Mouse (Mus musculus): ENCODE measurements around the gene Mpp1. TPM values are rescaled to one million over a fixed set of nuclear protein-coding genes. Genes with fewer than 3 reads are reported as not detected.

Gene Mpp1
- polyA plus RNA-seq, 1 experiment: 74.2 TPM

DNA sequence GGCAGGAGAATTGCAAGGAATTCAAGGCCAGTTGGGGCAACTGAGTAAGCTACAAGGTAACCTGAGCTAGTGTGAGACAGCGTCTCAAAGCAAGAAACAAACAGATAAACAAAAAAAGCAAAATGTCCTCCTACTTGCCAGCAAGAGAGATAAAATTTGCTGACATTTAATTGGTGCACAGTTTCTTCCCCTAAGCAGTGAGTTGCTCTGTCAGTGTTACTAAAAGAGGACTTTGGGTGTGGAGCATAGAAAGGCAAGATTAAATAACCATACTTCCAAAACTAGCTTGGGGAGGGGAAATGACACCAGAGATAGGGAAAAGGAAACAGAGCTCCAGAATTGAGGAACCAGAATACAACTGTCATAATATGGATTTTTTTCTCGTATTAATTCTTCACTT lies 1.3 kb downstream of the Mpp1 start:
- Histone ChIP-seq H3K4me3 (replicated peaks; ENCODE audit: extremely low read depth, low read depth, low read length) (no peak overlapping the region), H3K4me1 (ENCODE audit: control insufficient read depth, insufficient read depth, low read length) (peaks cover 2% of the 10 kb centered on the region; the same call in 1 of the 2 replicates)
- no peak for DNase-seq
- TF ChIP-seq POLR2A (IDR thresholded peaks at IDR 0.05; ENCODE audit: borderline replicate concordance, extremely low read depth, low read depth, low read length): no peak
- no peak for TF ChIP-seq CTCF (IDR thresholded peaks at IDR 0.05; ENCODE audit: insufficient read depth, low read length)
- WGBS: 29% methylated on average over 2 of the region's 2 CpGs

DNA sequence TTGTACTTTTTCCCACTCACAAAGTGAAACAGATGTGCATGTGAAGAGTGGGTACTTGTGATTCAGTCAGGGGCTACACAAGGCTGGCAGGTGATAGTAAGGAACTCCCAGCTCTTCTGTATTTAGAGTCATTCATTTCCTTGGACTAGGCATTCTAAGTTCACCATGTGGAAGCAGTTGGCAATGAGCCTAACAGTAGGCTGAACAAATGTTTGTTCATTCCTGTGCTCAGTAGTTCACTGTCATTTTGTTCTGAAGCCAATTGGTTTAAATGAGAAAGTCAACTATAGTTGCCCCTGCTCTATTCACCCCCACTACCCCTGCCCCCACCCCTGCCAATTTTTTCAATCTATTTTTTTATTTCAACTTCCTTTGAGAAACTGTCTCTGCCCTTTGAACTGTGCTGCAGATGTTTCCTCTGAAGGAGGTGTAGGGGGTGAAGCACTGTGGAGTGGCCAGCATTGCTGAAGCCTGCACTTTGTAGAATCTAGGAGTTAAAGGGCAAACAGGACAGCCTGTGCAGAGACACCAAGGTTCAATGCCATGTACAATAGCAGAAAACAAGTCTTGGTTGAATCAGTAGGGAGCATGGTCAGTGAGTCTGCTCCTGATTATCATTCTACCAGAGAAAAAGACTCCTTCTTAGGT lies 2.4 kb downstream of the Mpp1 start:
- DNase-seq: peak; percentile 10
- no peak overlapping the region for H3K4me3 ChIP-seq (replicated peaks; ENCODE audit: extremely low read depth, low read depth, low read length)

DNA sequence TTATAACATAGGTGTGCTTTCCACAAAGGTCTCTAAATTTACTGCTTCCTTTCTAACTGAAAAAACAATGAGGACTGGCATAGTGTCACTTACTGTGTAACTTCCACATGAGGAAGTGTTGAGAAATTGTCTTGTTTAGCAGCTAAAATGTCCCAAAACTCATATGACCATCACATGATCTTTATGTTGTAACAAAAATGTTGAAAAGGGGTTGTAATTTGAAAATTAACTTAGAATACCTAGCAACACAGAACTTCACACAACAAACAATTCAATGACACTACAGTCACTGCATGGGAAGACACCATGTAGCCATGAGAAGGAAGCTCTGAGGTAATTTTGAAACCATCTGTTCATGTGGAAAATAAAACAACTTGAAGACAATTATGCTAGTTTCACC lies 3.9 kb downstream of the Mpp1 start:
- TF ChIP-seq POLR2A (IDR thresholded peaks at IDR 0.05; ENCODE audit: borderline replicate concordance, extremely low read depth, low read depth, low read length): no peak
- Histone ChIP-seq H3K4me3 (replicated peaks; ENCODE audit: extremely low read depth, low read depth, low read length) (no peak overlapping the region), H3K4me1 (ENCODE audit: control insufficient read depth, insufficient read depth, low read length) (peaks cover 2% of the 10 kb centered on the region; the same call in 1 of the 2 replicates)
- DNase-seq: no peak

More for the DNA sequence above, 2.4 kb downstream of the Mpp1 start:
- TF ChIP-seq CTCF (IDR thresholded peaks at IDR 0.05; ENCODE audit: insufficient read depth, low read length) (no peak), POLR2A (IDR thresholded peaks at IDR 0.05; ENCODE audit: borderline replicate concordance, extremely low read depth, low read depth, low read length) (no peak)
- H3K4me1 ChIP-seq (ENCODE audit: control insufficient read depth, insufficient read depth, low read length): peaks cover 2% of the 10 kb centered on the region; the same call in 1 of the 2 replicates

DNA sequence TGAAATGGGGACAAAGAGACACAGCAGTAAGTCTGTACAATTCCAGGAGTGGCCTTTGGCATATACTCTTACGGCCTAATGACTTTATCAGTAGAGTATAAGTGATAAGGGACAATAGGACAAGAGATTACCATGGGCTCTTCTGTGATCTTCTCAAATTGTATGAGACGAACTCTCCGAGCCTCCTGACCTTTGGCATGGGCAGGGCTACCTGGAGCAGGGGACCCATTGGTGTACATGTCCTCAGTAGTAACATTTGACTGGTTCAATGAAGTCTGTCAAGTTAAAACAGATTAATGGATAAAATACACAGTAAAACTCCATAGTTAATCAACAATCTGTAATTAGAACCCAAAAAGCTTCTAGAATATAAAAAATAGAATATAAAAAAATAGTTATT lies 5.2 kb downstream of the Mpp1 start:
- TF ChIP-seq CTCF (IDR thresholded peaks at IDR 0.05; ENCODE audit: insufficient read depth, low read length) (no peak), POLR2A (IDR thresholded peaks at IDR 0.05; ENCODE audit: borderline replicate concordance, extremely low read depth, low read depth, low read length) (no peak)
- no peak for DNase-seq
- Histone ChIP-seq H3K4me1 (ENCODE audit: control insufficient read depth, insufficient read depth, low read length) (peaks cover 2% of the 10 kb centered on the region; the same call in 1 of the 2 replicates), H3K4me3 (replicated peaks; ENCODE audit: extremely low read depth, low read depth, low read length) (no peak overlapping the region)
- WGBS: 89% methylated on average over 3 of the region's 3 CpGs

DNA sequence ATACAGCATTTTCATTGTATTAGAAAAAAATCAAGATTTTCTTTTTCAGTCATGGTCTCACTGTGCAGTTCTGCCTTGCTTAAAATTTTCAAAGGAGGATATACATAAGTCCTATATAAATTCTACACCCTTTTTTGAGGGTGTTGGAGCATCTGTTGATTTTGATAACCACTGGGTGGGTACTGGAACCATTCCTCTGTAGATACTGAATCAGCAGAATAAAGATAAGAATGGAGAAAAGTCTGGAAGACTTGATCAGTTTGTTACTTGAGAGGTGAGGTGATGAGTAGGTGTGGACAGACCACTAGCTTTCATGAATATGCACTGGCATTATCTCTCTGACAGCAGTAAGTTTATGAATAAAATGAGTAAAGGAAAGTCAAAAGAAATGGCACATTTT lies 15.3 kb downstream of the Mpp1 start:
- no peak overlapping the region for H3K4me3 ChIP-seq (replicated peaks; ENCODE audit: extremely low read depth, low read depth, low read length)
- no peaks in the 10 kb centered on the region for H3K4me1 ChIP-seq (ENCODE audit: control insufficient read depth, insufficient read depth, low read length)
- TF ChIP-seq CTCF (IDR thresholded peaks at IDR 0.05; ENCODE audit: insufficient read depth, low read length) (no peak), POLR2A (IDR thresholded peaks at IDR 0.05; ENCODE audit: borderline replicate concordance, extremely low read depth, low read depth, low read length) (no peak)
- DNase-seq: no peak

DNA sequence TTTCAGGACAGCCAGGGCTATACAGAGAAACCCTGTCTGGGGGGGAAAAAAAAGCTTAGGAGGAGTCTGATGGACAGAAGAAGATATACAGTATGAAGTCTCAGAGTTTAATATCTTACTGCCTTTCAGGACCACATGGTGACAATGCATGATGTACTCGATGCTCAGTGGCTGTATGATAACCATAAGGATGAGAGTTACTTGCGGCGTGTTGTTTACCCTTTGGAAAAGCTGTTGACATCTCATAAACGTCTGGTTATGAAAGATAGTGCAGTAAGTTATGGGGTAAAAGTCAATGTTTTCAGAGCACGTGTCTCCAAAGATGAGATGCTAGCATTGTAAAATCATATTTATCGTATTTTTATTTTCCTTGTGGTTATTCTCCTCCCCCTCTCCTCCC lies 28.5 kb downstream of the Mpp1 start:
- Histone ChIP-seq H3K4me1 (ENCODE audit: control insufficient read depth, insufficient read depth, low read length) (no peaks in the 10 kb centered on the region), H3K4me3 (replicated peaks; ENCODE audit: extremely low read depth, low read depth, low read length) (no peak overlapping the region)
- TF ChIP-seq CTCF (IDR thresholded peaks at IDR 0.05; ENCODE audit: insufficient read depth, low read length) (no peak), POLR2A (IDR thresholded peaks at IDR 0.05; ENCODE audit: borderline replicate concordance, extremely low read depth, low read depth, low read length) (no peak)
- 77% methylated on average over 6 of the region's 6 CpGs for WGBS
- no peak for DNase-seq

DNA sequence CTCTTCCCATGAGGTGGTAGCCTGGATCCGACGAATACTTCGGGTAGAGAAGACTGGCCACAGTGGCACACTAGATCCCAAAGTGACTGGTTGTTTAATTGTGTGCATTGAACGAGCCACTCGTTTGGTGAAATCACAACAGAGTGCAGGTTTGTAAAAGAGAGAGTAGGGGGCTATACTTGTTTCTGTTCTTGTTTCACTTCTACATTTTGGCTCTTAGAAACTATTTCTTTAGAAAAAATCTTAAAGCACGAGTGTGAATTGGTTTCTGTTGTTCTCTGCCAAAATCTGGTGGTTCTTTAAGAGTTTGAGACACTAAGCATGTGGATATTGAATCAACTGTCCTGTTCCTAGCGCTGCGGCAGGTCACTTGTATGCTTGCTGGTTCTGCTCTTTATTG lies 32.0 kb downstream of the Mpp1 start:
- TF ChIP-seq POLR2A (IDR thresholded peaks at IDR 0.05; ENCODE audit: borderline replicate concordance, extremely low read depth, low read depth, low read length) (no peak), CTCF (IDR thresholded peaks at IDR 0.05; ENCODE audit: insufficient read depth, low read length) (no peak)
- Histone ChIP-seq H3K4me3 (replicated peaks; ENCODE audit: extremely low read depth, low read depth, low read length) (no peak overlapping the region), H3K4me1 (ENCODE audit: control insufficient read depth, insufficient read depth, low read length) (no peaks in the 10 kb centered on the region)
- WGBS: 84% methylated on average over 8 of the region's 8 CpGs
- DNase-seq: no peak

DNA sequence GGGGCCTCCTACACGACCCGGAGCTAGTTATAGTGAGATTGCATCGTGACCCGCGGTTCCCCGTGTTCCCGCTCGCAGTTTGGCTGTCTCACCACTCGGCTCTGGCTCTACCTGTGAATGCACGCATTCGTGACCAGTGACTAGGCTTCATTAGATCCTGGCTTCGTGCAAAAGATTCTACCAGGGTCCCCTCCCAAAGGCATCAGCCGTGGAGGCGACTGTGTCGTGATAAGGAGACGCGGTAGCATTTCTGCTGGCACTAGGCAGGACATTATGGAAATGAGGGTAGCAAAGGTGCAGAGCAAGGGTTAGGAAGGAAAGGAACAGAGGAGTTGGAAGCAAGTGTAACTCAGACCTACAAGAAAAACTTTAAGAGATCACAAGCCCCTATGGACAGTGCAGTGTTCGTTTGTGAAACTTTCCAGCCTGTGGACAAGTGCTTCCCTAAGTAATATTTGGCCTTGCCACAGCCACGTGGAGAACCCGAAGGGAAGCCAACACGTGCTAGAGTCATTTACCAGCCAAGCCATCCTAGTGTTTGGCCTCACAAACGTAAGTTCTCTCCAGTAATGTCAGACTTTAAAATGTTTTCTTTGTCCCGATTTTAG lies 34.5 kb downstream of the Mpp1 start:
- peak; percentile 12 for DNase-seq
- no peak for TF ChIP-seq CTCF (IDR thresholded peaks at IDR 0.05; ENCODE audit: insufficient read depth, low read length)
- no peak for TF ChIP-seq POLR2A (IDR thresholded peaks at IDR 0.05; ENCODE audit: borderline replicate concordance, extremely low read depth, low read depth, low read length)
- peak overlapping the region; percentile 88 for H3K4me3 ChIP-seq (replicated peaks; ENCODE audit: extremely low read depth, low read depth, low read length)
- H3K4me1 ChIP-seq (ENCODE audit: control insufficient read depth, insufficient read depth, low read length): no peaks in the 10 kb centered on the region
- 35% methylated on average over 23 of the region's 23 CpGs for WGBS

DNA sequence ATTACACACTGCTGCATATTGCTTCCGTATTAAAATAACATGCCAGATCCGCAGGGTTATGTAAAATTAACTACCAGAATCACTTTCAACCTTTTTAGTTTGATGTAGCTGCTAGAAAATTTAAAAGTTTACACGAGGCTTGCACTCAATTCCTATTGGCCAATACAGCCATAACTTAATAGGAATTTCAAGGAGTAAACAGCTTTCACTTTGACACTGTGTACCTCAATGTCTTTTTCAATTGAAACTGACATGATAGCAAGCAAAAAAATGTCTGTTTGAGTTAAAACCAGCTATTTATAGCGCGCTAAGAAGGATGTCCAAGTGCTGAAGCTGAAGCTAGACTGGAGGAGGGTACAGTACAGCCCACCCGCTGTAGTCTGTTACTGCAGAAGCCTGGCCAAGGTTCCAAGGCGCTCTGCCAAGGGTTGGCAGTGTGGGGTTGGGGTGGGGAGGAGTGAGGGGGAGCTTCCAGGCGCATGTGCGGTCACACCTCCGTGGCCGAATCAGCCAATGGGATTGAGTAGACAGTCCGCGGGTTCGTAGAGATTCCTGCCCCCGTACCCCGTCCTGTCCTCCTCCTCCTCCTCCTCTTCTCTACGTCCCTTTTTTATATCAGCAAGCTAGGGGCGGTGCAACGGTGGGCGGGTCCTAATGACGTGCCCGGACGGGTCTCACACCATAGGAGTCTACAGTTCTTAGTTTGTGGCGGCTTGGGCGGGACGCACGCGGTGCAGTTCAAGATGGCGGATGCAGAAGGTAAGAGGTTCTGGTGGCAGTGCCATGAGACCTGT lies 35.2 kb downstream of the Mpp1 start, which contains the start of gene Dkc1:
Gene Dkc1 (plus strand): TSS at position 486 of the 794 bp plus-strand sequence.
- DNase-seq: peak; percentile 85
- Histone ChIP-seq H3K4me3 (replicated peaks; ENCODE audit: extremely low read depth, low read depth, low read length) (peak within 1 kb of the TSS; percentile 88), H3K4me1 (ENCODE audit: control insufficient read depth, insufficient read depth, low read length) (no peaks in the 10 kb centered on the region)
- WGBS: 28% methylated on average over 29 of the region's 29 CpGs
- no peak for TF ChIP-seq CTCF (IDR thresholded peaks at IDR 0.05; ENCODE audit: insufficient read depth, low read length)
- TF ChIP-seq POLR2A (IDR thresholded peaks at IDR 0.05; ENCODE audit: borderline replicate concordance, extremely low read depth, low read depth, low read length): peak; percentile 54; the same call in 1 of the 2 replicates

Measured in lung, adult 2 months (tissue).